Mouse (Mus musculus) spleen, embryonic (tissue): ENCODE results near the gene Ddx43.

ENCODE experiments used
- CTCF ChIA-PET: fragments of 350-600 bp; sonication (Branson Sonifier 250); formaldehyde crosslinking; loops from one replicate; lab custom pipeline; 2022; lab: Charles Lee

Gene Ddx43

GRCm38 (mm10) chr9:78442579-78443392 lies 47.2 kb downstream of the Ddx43 start, which contains the start of gene Cgas:
Cgas (minus strand) TSS chr9:78443237.
- CTCF ChIA-PET: interaction anchor here (0.5 kb wide), 1 partner anchor 11 kb away, joined by 3 read pairs; no protein-coding TSS in a partner anchor

- CTCF ChIA-PET: interaction anchor here (0.7 kb wide), 2 partner anchors 36 to 548 kb away, joined by 3 to 4 read pairs; no protein-coding TSS in a partner anchor
Observed at GRCm38 (mm10) chr9:78447606-78447972, 52.0 kb downstream of the Ddx43 start.

GRCm38 (mm10) chr9:78447973-78448873 lies 52.6 kb downstream of the Ddx43 start, which contains the start of the genes Mto1 and Gm17324:
Mto1 (plus strand) TSS chr9:78448208.
Gm17324 (minus strand) TSS chr9:78448786.
- CTCF ChIA-PET: interaction anchor here (0.7 kb wide), 2 partner anchors 35 to 549 kb away, joined by 3 to 4 read pairs; no protein-coding TSS in a partner anchor

- CTCF ChIA-PET: interaction anchor here (0.7 kb wide), 1 partner anchor 22 kb away, joined by 10 read pairs; no protein-coding TSS in a partner anchor
Observed at GRCm38 (mm10) chr9:78450404-78450803, 54.8 kb downstream of the Ddx43 start.

GRCm38 (mm10) chr9:78451382-78451781 lies 55.8 kb downstream of the Ddx43 start:
- CTCF ChIA-PET: no interaction called here

GRCm38 (mm10) chr9:78457026-78457425 lies 61.4 kb downstream of the Ddx43 start:
- CTCF ChIA-PET: no interaction called here

GRCm38 (mm10) chr9:78463337-78463736 lies 67.8 kb downstream of the Ddx43 start:
- CTCF ChIA-PET: no interaction called here

GRCm38 (mm10) chr9:78465725-78466124 lies 70.1 kb downstream of the Ddx43 start:
- CTCF ChIA-PET: interaction anchor here (0.7 kb wide), 1 partner anchor 577 kb away, joined by 21 read pairs; no protein-coding TSS in a partner anchor
